Mouse (Mus musculus) brain, embryonic 18.5 days (tissue): ENCODE data around the gene Crybg3.

Experiments used
- DNase-seq: peaks from one replicate; pipeline ENCODE4 v3.0.0-alpha.2; 2012; ENCODE audit warnings: low read depth, low spot score

Gene Crybg3

GRCm38 (mm10) chr16:59600311-59601251 is at the start of gene Crybg3:
Gene Crybg3, minus strand, starts transcription at chr16:59600979.
- no peak for DNase-seq

- DNase-seq: no peak
These were observed 43.0 kb upstream of the Crybg3 start for GRCm38 (mm10) chr16:59643766-59644165.

GRCm38 (mm10) chr16:59639985-59640384 is 39.2 kb upstream of the Crybg3 start:
- DNase-seq: no peak

GRCm38 (mm10) chr16:59639102-59639691 is 38.4 kb upstream of the Crybg3 start, which contains the start of gene Arl6:
Gene Arl6, minus strand, starts transcription at chr16:59639391.
- DNase-seq: peak; percentile 87

- DNase-seq: no peak
These were observed 33.8 kb upstream of the Crybg3 start for GRCm38 (mm10) chr16:59634598-59634997.

- no peak for DNase-seq
These were observed 20.8 kb upstream of the Crybg3 start for GRCm38 (mm10) chr16:59621554-59621953.

- no peak for DNase-seq
These were observed 16.4 kb upstream of the Crybg3 start for GRCm38 (mm10) chr16:59617167-59617566.

- no peak for DNase-seq
These were observed 14.9 kb upstream of the Crybg3 start for GRCm38 (mm10) chr16:59615675-59616074.

GRCm38 (mm10) chr16:59610750-59611149 is 10.0 kb upstream of the Crybg3 start:
- DNase-seq: no peak

- no peak for DNase-seq
These were observed 3.5 kb upstream of the Crybg3 start for GRCm38 (mm10) chr16:59604078-59604781.

GRCm38 (mm10) chr16:59599411-59600265 is 1.1 kb downstream of the Crybg3 start:
- no peak for DNase-seq

GRCm38 (mm10) chr16:59598997-59599396 is 1.8 kb downstream of the Crybg3 start:
- no peak for DNase-seq

- DNase-seq: no peak
These were observed 3.5 kb downstream of the Crybg3 start for GRCm38 (mm10) chr16:59597256-59597655.

- DNase-seq: no peak
These were observed 6.1 kb downstream of the Crybg3 start for GRCm38 (mm10) chr16:59594714-59595113.

GRCm38 (mm10) chr16:59590790-59591189 is 10.0 kb downstream of the Crybg3 start:
- DNase-seq: no peak

GRCm38 (mm10) chr16:59588351-59589025 is 12.3 kb downstream of the Crybg3 start:
- no peak for DNase-seq

- DNase-seq: no peak
These were observed 13.0 kb downstream of the Crybg3 start for GRCm38 (mm10) chr16:59587816-59588215.

- DNase-seq: no peak
These were observed 13.9 kb downstream of the Crybg3 start for GRCm38 (mm10) chr16:59586911-59587310.

- no peak for DNase-seq
These were observed 14.5 kb downstream of the Crybg3 start for GRCm38 (mm10) chr16:59586276-59586675.

- DNase-seq: no peak
These were observed 15.0 kb downstream of the Crybg3 start for GRCm38 (mm10) chr16:59585706-59586244.
